Mouse (Mus musculus) v-Abl transformed pro-B cells (cell line): Measurements from ENCODE around the gene Syce1l.

Experiments
- in situ Hi-C, 2 experiments: fragments of 400-800 bp; cut with MboI; formaldehyde crosslinking; loops; one replicate each; pipeline ENCODE4 v1.15.1; 2025; ENCODE audit not compliant: unreplicated experiment in 2 of 2

The Syce1l gene

DNA sequence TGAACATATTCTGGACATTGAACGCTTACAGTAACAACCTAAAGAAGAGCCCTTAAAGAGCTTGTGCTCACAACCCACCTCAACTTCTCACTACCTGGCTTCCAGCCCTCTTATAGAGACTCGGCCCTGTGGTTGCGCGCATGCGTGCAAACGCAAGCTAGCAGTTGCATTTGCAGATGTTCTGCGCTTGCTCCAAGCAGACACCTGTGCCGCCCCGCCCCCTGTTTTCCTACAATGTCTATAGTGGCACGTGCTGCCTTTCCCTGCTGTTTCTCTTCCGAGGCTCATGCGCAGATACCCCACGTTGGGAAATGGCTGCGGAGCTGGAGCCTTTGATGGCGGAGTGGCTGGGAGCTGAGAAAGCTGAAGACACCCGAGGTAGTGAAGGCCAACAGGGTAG lies at the start of gene Syce1l:
TSS of gene Syce1l (plus strand) at position 288 of the 400 bp plus-strand sequence.
- in situ Hi-C loops = loop anchor here (25.0 kb wide), 6 partner anchors 569 to 1931 kb away; partner anchors contain the start of genes Cfdp1 (in 1 of the 2), Tmem170 (in 1 of the 2), Vat1l (in 1 of the 2) and Wwox (in 1 of the 2)

DNA sequence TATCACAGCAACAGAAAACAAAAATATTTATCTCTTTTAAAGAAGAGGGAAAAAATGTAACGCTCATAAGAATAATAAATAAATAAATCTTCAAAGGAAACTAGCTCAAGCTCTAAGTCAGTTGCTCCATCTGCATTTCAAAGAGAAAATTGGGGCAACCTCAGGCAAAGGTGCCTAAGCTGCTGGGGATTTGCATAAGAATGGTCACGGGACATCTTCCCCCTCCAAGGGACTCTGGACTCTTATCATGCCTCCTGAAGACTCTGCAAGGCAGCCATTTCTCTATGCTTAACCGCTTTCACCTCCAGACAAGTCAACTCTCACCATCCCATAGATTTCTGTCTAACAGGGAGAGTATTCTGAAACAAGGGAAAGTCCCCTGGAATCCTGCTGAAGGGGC lies 44.6 kb upstream of the Syce1l start:
- in situ Hi-C loops = no loop called here

DNA sequence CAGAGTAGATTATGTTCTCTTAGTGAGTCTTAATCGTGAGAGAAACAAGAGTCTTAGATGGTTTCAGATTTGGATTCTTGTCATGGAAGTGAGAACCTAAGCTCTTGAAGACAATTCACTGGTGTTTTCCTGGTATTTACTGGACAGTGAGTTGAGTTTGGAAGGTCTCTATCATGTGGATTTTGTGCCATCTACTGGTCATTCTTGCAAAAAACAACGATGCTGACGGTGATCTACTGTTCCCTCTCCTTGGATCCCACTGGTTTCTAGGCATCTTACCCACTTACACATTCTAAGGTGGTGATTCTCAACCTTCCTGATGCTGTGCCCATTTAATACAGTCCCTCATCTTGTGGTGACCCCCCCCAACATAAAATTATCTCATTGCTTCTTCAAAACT lies 10.4 kb upstream of the Syce1l start:
- in situ Hi-C loops = loop anchor here (5.0 to 25.0 kb wide), 9 partner anchors 580 to 1958 kb away; partner anchors contain the start of genes Wwox (in 2 of the 2), Cfdp1 (in 1 of the 2), Tmem170 (in 1 of the 2) and Vat1l (in 1 of the 2)

DNA sequence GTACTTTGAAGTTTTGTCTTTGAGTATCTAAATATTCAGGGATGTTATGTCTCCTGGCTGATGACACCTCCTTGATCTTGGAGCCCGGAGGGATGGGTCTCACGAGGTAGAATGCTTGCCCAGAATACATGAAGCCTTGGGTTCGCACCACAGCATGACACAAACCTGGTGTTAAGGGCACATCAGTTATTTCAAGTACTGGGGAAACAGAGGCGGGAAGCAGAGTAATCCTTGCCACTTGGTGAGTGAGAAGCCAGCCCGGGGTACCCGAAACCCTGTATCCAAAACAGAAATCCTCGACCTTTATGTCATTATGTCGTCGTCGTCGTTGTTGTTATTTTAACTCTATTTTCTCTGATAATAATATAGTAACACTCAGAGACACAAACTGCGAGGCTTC lies 8.9 kb upstream of the Syce1l start:
- in situ Hi-C loops = loop anchor here (5.0 to 25.0 kb wide), 9 partner anchors 578 to 1959 kb away; partner anchors contain the start of genes Wwox (in 2 of the 2), Cfdp1 (in 1 of the 2), Tmem170 (in 1 of the 2) and Vat1l (in 1 of the 2)

DNA sequence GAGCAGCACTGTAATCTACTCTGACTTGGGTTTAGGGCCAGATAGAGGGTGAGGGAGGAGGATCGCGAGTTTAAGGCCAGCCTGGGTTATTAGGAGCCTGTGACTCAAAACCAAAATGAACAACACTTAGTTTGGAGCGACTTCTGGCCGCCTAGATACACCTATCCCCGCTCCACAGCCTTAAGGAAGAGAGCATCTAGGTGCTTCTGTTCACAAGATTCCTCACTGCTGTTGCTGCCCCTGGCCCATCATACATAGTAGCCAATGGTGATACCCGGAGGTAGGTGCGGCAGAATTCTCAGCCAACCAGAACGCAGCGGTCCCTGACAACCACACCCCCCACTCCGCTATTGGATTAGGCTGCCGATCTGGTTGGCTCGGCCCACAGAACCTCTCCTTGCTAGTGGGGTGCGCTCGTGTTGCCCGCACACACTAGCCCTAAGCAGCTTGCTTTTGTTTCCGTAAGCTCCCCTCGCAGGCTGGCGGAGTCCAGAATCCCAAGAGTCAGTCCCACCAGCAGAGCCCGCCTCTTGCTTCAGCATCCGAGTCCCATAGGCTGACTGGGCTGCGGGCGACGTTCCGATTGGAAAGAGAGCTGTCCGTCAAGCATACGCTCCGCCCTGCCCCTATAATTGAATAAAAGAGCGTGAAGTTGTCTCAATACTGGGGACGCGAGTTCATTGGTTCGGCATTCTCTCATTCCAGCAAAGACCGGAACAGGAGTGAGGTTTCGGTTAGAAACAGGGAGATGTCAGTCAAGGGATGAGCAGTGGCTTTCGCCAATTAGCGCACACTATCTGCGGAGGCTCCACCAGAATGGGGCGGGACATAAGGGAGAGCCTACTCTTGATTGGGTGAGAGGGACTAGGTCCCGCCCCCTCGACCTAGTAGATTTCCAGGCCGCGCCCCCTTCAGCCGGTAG lies 8.1 kb upstream of the Syce1l start, which contains the start of gene Mon1b:
TSS of gene Mon1b (plus strand) at position 918 of the 922 bp plus-strand sequence.
- in situ Hi-C loops = loop anchor here (5.0 to 25.0 kb wide), 9 partner anchors 577 to 1960 kb away; partner anchors contain the start of genes Wwox (in 2 of the 2), Cfdp1 (in 1 of the 2), Tmem170 (in 1 of the 2) and Vat1l (in 1 of the 2)

DNA sequence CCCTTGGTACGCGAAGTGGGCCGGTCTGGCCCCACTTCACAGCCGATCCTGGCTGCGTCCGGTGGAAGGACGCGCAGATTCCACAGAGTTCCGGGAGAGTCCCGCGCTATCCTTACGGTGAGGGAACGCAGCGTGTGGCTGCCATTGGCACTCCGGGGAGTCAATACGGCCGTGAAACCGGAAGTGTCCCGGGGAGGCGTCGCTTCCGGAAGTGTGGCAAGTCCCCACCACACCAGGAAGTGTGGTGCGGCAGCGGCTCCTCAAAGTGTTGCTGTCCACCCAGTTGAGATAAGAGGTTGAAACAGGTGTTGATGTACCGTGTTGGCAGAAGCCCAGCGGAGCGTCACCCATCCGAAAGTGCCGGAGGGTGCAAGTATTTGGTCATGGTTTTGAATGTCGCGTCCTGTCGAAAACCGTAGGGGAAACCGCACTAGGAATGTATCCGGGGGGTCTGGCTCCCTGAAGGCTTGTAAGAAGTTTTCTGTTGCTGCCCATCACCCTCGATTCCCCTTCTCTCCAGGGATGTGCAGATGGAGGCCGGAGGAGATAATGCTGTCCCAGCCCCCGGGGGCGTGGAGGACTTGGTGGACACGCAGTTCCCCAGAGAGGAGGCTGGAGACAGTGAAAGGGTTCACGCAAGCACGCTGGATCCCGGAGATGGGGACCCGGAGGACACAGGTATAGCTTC lies 7.3 kb upstream of the Syce1l start:
- in situ Hi-C loops = loop anchor here (10.0 to 25.0 kb wide), 8 partner anchors 577 to 1961 kb away; partner anchors contain the start of genes Wwox (in 2 of the 2), Cfdp1 (in 1 of the 2), Tmem170 (in 1 of the 2) and Vat1l (in 1 of the 2)

DNA sequence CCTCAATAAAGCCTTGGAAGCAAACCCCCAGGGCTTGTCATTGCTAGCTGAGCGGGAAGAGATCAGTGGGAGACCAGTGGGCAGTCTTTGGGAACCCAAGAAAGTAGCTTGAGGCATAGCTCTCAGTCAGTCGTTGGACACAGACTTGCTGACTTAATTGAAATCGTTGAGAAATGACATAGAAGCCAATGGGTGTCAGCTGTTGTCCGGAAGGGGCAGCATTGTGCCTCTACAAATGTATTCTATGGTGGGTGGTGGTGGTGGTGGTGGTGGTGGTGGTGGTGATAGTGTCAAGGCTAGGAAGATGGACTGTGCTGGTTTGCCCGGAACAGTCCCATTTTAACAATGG lies 6.8 kb upstream of the Syce1l start:
- in situ Hi-C loops = loop anchor here (10.0 to 25.0 kb wide), 8 partner anchors 576 to 1961 kb away; partner anchors contain the start of genes Wwox (in 2 of the 2), Cfdp1 (in 1 of the 2), Tmem170 (in 1 of the 2) and Vat1l (in 1 of the 2)

DNA sequence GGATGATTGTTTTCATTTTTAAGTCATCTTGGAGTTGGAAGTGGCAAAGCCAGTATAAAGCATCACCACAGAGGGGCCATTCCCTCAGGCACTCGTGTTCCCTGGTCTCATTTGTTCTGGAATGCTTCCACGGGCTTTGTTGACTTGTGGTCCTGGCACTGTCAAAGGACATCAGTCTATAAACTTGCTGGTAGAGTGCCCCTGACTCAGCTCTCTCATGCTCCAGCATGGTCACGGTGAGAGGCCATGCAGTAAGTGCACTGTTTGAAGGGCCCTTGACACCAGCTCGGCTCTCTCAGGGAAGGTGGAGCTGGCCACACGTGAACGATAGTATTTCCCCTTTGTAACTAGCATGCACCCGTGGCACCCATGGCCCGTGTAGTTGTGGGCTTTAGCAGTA lies 2.7 kb upstream of the Syce1l start:
- in situ Hi-C loops = loop anchor here (25.0 kb wide), 6 partner anchors 572 to 1928 kb away; partner anchors contain the start of genes Cfdp1 (in 1 of the 2), Tmem170 (in 1 of the 2), Vat1l (in 1 of the 2) and Wwox (in 1 of the 2)

DNA sequence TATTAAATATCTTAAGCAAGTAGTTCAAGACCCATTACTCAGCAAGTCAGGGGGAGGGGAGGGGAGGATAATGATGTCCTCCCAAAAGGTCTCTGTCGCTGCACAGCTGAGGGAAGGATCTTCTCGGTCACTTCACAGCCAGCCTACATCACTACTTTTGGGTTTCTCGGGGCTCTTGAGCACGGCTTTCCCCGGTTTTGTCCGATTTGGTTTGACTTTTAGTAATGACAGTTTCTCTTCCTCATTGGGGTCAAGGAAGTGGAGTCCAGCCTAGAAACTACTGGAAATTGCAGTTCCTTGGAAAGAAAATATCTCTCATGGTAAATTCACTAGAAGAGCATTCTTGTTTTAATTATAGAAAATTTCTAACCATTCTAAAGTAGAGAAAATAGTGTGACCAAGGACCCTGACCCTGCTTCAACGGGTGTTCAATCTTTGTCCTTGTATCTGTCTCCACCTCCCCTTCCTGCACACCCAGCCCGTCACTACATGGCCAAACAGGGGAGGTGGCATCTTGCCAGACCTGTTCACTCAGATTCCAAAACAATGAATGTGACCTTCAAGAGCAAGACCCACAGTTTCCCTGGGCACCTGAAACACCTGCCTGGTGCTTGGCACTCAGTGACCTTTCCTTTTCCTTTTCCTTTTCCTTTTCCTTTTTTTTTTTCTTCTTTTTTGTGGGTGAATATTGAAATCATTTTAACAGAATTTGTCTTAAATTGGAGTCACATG lies 632 bp downstream of the Syce1l start:
- in situ Hi-C loops = loop anchor here (25.0 kb wide), 6 partner anchors 569 to 1931 kb away; partner anchors contain the start of genes Cfdp1 (in 1 of the 2), Tmem170 (in 1 of the 2), Vat1l (in 1 of the 2) and Wwox (in 1 of the 2)

DNA sequence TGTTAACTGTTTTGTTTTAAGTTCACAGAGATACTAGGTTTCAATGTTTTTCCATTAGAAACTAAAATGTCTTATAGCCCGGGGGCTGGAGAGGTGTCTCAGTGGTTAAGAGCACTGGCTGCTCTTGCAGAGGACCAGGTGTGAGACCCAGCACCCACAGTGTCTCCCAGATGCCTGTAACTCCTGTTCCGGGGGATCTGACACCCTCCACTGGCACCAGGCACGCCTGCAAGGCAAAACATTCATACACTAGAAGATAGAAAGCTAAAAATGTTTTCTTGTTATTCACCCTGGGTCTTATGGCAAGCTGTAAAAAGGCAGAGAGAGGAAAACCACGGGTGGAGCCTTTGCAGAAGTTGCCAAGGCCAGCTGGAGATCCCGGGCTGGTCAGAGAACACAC lies 2.2 kb downstream of the Syce1l start:
- in situ Hi-C loops = loop anchor here (25.0 kb wide), 6 partner anchors 567 to 1933 kb away; partner anchors contain the start of genes Cfdp1 (in 1 of the 2), Tmem170 (in 1 of the 2), Vat1l (in 1 of the 2) and Wwox (in 1 of the 2)

DNA sequence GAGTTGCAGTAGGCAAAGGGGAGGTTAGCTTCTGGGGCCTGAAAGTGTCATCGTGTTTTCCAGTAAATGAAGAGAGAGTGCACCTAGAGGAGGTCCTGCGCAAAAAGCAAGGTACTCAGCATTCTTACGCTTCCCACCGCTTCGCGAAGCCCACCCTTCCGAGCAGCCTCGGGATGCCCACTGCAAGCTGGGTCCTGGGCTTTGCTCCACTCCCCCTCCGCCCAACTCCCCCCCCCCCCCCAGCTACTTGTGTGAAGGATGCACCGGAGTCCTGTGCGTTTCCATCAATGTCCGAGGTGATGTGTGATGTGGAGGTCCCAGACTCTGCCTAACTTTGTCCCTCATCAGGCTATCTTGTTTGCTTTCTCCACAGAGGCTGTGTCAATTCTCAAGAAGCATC lies 9.4 kb downstream of the Syce1l start:
- in situ Hi-C loops = loop anchor here (25.0 kb wide), 2 partner anchors 335 to 410 kb away; no protein-coding TSS in a partner anchor

DNA sequence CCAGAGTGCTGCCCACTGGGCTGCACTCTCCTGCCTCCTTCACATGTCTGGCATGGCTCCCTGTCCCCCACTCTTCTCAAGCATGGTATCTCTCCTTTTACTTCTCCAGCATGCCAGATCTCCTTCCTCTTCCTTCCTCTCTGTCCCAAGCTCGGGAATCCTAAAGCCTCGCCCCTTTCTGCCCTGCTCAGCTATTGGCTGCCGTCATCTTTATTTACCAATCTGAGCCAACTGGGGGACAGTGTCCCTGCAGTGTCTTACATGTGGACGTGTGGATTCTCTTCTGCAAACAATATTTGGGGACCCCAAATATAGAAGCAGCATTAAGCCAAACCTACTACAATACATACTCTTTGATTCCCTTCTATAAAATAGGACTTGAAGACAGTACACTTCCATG lies 10.1 kb downstream of the Syce1l start:
- in situ Hi-C loops = loop anchor here (25.0 kb wide), 2 partner anchors 334 to 409 kb away; no protein-coding TSS in a partner anchor

DNA sequence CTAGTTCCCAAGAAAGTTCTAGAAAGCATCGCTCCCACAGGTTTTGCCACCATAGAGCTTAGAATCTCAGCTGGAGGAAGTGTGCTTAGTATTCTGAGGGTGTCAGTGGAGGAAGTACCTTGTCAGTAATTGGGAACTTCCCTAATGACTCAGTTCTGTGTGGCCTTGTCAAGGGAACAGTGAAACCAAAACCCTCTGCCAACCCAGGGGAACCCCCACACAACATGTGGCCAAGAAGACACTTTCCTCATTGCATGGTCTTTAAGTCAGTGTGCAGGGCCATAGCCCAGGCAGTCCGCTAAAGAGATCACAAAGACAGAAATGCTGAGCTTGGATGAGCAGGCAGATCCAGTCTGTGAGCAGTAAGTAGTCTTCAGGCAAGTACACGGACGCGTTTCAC lies 13.1 kb downstream of the Syce1l start:
- in situ Hi-C loops = loop anchor here (25.0 kb wide), 2 partner anchors 331 to 406 kb away; no protein-coding TSS in a partner anchor

DNA sequence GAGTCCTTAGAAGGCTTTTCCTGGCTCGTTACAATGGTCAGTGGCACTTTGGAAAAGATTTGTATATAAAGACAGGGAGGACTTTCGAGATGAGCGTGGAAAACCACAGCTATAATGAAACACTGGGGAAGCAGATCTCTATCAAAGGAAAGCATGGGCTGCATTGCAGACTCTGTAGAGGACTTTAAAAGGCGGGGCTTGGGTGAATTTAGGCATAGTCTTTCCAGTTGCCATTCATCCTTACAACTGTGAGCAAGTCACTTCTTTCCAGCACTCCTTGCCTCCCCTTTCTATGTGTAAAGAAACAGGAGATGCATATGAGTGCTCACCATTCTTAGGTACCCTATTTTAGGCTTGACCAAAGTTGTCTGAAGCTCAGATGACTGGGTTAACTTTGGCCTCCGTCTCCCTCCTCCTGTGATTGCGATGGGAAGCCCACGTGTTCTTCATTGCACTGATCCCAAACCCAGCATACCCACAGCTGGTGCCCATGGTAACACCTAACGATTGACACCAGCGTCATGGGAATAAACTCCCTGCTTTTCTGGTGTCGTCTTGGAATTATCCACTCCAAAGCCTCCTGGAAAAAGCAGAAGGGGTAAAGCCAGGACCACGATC lies 13.8 kb downstream of the Syce1l start:
- in situ Hi-C loops = loop anchor here (25.0 kb wide), 2 partner anchors 331 to 406 kb away; no protein-coding TSS in a partner anchor

DNA sequence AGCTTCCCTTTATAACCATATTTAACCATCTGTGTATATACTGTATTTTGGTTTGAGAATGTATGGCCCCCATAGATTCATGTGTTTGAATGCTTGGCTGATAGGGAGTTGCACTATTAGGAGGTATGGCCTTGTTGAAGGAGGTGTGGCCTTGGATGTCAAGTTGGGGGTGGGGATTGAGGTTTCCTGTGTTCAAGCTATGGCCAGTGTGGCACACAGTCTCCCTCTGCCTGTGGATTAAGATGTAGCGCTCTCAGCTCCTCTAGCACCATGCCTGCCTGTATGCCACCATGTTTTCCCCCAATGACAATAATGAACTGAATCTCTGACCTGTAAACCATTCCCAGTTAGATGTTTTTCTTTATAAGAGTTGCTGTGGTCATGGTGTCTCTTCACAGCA lies 17.1 kb downstream of the Syce1l start:
- in situ Hi-C loops = loop anchor here (10.0 to 25.0 kb wide), 4 partner anchors 325 to 705 kb away; no protein-coding TSS in a partner anchor

DNA sequence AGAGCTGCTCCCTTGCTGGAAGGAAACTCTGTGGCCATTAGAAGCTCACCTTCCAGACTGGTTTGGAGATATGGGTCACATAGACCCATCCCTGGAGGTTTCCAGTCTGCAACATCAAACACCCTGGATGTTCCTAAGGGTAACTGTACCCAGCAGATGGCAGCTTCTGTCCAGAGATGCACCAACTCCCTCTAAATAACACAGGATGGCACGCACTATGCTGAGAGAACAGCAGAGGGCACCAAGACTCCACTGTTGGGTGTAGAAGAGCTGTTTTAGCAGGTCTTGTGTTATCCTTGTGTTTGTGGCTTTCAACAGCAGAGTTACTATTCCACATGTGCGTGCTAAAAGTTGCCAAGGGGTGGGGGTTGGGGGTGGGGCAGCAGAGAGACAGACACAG lies 21.5 kb downstream of the Syce1l start:
- in situ Hi-C loops = loop anchor here (10.0 to 25.0 kb wide), 4 partner anchors 320 to 700 kb away; no protein-coding TSS in a partner anchor

DNA sequence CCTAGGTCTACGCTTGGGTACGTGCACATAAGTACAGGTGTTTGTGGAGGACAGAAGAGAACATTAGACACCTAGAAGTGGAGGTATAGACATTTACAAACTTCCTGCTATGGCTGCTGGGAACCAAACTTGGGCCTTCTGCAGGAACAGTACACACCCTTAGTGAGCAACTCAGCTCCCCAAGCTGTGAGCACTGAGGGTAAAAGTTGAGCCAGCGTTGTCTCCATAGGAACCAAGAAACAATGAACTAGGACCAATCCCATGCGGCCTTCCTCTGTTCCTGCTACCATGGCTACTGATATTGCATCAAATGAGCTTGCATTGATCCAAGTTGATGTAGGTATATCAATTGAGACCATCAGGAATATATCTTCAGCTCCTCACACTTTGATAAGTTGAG lies 22.0 kb downstream of the Syce1l start:
- in situ Hi-C loops = loop anchor here (10.0 to 25.0 kb wide), 4 partner anchors 320 to 700 kb away; no protein-coding TSS in a partner anchor

DNA sequence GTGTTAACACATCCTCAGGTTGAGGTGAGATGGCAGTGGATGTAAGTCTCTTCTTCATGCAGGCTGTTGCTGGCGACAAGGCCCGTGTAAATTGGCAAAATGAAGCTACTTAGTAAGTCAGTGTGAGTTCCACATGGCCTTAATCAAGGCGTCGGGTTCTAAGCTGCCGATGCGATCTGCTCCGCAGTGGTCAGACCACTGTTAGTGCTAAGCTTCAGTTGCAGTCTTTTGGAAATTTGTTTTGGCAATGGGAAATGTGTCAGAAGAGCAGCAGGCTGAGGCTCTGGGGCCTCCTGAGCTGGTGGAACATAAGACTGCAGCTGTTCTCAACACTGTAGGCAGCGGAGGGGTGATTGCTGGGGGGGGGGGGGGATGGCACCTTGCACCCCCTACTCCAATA lies 22.9 kb downstream of the Syce1l start:
- in situ Hi-C loops = loop anchor here (10.0 to 25.0 kb wide), 4 partner anchors 319 to 699 kb away; no protein-coding TSS in a partner anchor
